Mouse (Mus musculus): Measurements from ENCODE around the gene Ofcc1.

GRCm38 (mm10) chr13:40390120-40390519, 28.9 kb upstream of the Ofcc1 start:
- TF ChIP-seq CTCF (IDR thresholded peaks at IDR 0.05; ENCODE audit: borderline replicate concordance, extremely low read depth, insufficient read depth, insufficient read length) (no peak), POLR2A (IDR thresholded peaks at IDR 0.05; ENCODE audit: borderline replicate concordance, extremely low read depth, insufficient read depth, insufficient read length, poor library complexity, severe bottlenecking) (no peak)
